Mouse (Mus musculus): ENCODE data around the gene Mif. TPM values are rescaled to one million over a fixed set of nuclear protein-coding genes. Genes with fewer than 3 reads are reported as not detected.
A peak's percentile ranks its signal among the peaks of the same experiment; 100 is the strongest.
"Not testable (repeated sequence)": the region's sequence is repeated elsewhere in the genome, so short reads cannot be mapped to it uniquely, and the experiment has no call there.

Gene Mif
- total RNA-seq (2021), result 100 to 1,000 TPM; 146 to 148 TPM
- long read RNA-seq, experiment 1, transcript Mif-201 (3 exons, 544 nt), result major isoform, 80 of 81 reads
- long read RNA-seq, experiment 1, partial matches to known transcripts, result 0 of 81 reads
- long read RNA-seq, experiment 1, other reads (novel, unspliced or antisense), result 0 of 81 reads
- long read RNA-seq, experiment 2, transcript Mif-201 (3 exons, 544 nt), result major isoform, 72 of 74 reads
- long read RNA-seq, experiment 2, partial matches to known transcripts, result 0 of 74 reads
- long read RNA-seq, experiment 2, other reads (novel, unspliced or antisense), result 1 of 74 reads

DNA sequence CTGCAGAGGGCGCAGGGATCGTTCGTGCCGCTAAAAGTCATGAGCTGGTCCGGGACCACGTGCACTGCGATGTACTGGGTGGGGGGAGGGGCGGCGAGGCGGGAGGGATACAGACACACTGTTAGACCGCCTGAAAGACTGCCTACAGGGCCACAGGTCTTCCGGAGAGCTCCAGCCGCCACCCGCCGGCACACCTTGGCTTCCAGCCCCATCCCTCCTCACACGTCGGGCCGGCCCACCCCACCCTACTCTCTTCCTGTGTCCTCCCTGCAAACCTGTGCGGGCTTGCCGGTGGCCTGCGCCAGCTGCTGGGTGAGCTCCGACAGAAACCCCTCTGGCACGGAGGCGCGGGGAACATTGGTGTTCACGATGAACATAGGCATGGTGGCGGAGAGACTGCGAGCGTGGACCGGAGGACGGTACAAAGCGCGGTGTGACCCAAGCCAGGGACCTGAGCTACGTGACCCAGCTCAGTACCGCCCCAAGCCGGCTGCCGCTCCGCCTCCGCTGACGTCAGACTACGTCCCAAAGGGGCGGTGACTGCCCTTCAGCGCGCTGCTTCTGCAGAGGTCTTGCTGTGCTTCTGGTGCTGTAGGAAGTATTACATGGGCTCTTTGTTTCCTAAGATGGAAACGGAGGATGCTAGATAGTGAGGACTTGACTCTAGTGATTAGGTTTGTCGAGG, at the start of gene Mif:
TSS of gene Mif (minus strand) at position 455 of the 685 bp plus-strand sequence.
- DNase-seq, result peak; percentile 85

DNA sequence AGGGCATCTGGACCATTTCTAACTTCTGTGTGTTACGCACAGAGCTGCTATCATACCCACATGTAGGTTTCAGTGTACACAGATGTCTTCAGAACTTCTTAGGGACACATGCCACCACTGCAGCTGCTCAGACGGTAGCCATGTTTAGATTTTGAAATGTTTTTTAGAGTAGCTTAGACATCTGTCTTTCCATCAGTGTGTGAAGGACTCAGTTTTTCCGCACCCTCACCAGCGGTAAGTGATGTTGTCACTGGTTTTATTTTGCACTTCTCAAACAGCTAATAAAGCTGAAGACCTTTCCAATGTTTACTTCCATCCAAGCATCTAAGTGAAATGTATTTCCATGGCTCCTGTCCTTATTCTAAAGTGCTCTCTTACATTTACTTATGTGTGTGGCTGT, 46.8 kb upstream of the Mif start:
- no peak for DNase-seq

GRCm38 (mm10) chr10:75904391-75904790, 44.4 kb upstream of the Mif start:
- DNase-seq, result no peak

DNA sequence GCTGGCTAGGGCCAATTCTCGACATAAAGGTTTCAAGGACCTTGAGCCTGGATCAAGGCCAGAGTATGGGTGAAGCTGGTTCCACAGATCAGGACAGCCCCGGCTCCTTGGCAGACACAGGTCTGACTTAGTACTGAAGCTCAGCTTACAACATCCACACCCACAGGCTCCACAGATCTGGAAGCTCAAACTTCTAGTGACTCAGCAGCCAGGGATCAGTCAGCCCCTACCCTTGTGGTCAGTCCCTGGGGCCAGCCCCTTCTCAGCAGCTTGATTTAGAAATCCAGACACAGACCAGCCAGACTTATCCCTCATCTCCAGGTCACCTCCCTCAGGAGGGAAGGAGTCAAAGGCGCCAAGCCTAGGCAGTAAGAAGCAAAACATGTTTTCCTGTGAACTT, 38.8 kb upstream of the Mif start:
- DNase-seq, result peak; percentile 38

DNA sequence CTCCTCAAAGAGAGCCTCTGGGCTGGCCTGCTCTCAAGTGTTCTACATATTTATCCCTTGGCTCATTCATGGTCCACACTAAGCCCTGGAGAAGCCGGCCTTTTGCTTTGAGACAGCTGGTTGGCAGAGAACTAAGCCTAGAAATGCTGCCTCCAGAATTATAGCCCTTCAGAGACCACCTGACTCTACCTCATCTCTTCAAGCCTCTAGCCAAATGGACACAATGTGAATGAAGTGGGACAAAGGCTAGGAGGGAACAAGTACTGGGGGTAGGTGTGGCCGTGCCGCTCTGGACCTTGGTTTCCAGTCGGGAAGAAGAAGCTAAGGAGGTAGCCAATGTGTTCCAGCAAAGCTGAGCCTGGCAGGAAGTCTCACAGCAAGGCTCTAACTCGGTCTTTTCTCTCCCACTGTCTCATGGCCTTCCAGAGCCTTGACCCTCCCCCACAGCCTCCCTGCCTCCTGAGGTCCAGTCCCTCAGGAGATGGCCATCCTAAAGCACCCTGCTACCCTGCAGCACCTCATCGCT, 38.1 kb upstream of the Mif start:
- DNase-seq, result no peak

GRCm38 (mm10) chr10:75897373-75897772, 37.3 kb upstream of the Mif start:
- peak; percentile 90 for DNase-seq

DNA sequence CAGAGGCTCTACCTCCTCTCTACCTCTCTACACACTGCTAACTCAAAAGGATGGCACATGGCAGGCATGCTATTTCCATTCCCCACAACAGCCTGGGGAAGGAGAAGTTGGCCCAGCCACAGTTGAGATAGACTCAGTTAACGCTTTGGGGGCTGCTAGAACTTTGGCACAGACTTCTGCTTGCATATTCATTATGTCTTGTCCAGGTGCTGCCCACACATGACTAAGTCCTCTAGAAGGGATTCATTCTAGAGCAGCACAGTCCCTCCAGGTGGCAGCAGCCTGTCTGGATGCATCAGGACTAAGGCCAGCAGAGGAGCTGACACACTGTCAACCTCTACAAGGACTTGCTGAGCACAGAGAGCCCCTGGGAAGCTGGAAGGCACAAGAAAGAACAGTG, 36.2 kb upstream of the Mif start:
- no peak for DNase-seq

- no peak for DNase-seq
Measured at GRCm38 (mm10) chr10:75895730-75896129, 35.7 kb upstream of the Mif start.

- no peak for DNase-seq
Measured at GRCm38 (mm10) chr10:75894601-75895000, 34.6 kb upstream of the Mif start.

GRCm38 (mm10) chr10:75893089-75893750, 33.2 kb upstream of the Mif start, which contains the start of gene Derl3:
Derl3 (plus strand) TSS chr10:75893413.
- peak; percentile 80 for DNase-seq

DNA sequence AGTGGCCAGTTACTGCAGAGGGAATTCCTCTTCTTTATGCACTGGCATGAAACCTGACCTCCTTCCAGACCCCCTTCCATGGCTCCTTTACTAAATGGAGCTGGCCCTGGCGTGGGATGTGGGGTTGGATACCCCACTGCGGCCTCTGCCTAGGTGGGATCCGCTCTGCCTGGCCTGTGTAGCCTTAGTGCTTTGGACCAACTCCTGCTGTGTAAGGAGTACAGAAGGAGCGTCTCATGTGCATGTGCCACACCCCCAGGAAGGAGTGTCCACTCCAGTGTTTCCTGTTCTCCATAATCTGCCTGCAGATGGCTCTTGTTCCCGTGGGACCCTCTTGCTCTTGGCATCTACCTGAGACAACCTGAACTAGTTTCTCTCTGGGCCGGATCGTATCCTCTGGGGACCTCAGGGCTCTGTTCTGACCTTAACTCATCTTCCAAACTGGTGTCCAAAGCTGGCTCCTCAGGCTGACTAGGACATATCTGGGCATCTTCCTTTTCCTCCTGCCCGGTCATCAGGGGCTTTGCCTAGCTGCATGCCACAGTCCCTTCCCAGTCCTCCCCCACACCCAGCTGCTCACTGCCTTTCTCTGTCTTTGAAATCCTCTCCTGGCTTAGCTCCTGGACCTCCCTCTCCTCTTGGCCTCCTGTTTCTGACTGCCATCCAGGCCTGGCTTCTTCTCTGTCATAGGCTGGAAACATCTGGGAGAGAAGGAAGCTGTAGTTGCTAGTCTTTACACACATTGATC, 29.5 kb upstream of the Mif start:
- DNase-seq, result no peak

DNA sequence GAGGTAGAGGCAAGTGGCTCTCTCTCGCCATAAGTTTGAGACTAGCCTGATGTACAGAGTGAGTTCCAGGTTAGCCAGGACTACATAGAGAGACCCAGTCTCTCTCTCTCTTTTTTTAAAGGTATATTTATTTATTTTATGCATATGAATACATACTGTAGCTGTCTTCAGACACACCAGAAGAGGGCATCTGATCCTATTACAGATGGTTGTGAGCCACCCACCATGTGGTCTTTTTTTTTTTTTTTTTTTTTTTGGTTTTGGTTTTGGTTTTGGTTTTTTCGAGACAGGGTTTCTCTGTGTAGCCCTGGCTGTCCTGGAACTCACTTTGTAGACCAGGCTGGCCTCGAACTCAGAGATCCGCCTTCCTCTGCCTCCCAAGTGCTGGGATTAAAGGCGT, 27.5 kb upstream of the Mif start:
- not testable (repeated sequence) for DNase-seq

GRCm38 (mm10) chr10:75884742-75885141, 24.7 kb upstream of the Mif start:
- no peak for DNase-seq

- peak; percentile 73 for DNase-seq
Measured at GRCm38 (mm10) chr10:75883232-75883552, 23.2 kb upstream of the Mif start.

DNA sequence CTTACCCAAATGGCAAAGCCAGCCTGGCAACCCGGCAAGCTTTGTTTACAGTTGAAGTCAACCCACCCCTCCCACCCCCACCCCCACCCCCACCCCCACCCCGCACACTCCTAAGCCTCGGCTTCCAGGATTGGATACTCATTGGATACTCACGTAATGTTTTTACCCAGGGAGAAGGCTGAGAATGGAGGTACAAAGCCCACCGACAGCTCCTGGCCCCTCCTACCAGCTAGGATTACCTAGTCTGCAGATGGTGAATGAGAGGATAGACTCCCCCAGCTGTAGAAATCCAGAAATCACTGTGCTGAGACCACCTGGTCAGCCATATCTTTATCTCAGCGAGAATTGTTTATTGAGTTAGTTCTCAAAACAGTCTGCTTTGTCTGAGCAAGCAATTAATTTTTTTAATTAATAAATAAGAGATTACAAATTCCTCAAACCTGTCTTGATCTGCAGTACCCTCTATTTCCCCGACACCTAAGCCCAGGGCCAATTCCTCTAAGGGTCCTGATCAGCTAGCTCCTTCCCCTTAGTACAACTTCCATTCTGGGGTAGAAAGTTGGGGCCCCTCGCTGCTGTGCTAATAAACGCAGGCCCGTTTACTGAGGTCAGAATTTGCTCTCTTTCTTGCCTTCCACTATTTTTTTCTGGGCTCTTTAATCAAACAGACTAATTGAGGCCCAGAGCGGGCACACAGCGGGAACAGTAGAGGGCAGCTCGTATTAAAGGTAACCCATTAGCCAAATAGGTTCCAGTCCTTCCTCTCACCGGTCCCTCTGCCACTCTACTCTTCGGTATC, 22.6 kb upstream of the Mif start:
- no peak for DNase-seq

DNA sequence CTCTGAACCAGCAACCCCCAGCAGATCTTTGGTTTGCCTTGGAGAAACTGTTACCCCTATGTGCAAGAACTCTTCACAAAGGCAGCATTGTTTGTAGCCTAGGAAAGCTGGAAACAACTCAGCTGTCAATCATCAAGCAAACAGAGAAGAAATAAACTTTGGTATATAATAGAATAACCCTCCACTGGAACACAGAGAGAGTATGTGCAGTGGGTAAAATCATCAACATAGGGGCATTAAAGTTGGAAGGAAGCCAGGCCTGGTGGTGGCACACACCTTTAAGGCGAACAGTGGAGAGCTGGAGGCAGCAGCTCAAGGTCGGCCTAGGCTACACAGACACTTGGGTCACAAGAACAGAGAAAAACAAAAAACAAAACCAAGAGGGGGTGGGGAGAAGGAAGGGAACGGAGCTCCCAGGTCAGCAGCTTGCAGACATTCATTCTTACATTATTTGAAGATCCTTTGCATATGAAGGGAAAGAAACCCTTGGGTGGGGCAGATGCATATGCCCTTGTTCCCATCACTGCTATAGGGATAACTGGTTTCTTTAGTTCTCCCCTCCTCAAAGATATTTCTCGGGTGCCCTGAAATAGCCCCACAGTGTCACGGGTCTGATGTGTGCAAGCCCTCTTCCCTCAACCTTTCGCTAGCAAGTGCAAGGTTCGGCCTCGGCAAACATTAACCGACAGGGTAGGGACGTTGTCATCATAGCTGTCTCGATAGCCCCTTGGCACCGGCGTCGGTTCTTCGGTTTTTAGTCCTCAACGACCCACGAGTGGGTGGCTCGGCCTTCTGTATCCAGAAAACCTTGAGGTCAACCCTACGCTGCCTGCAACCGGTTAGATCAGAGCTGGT, 21.8 kb upstream of the Mif start:
- DNase-seq, result no peak

GRCm38 (mm10) chr10:75880771-75881577, 20.9 kb upstream of the Mif start:
- no peak for DNase-seq

DNA sequence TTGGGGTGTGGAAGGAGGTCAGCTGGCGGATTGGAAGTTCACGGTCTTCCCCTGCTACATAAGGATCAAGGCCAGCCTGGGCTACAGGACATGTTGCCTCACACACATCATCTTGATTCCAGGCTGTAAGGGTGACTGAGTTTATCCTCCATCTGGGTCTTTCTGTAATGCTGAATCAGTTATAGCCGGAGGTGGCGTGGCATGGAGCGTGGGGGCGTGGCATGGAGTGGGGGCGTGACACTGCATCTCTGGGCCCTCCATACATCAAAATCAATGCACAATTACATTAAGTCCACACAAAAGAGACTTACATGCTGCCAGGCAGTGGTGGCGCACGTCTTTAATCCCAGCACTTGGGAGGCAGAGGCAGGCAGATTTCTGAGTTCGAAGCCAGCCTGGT, 20.3 kb upstream of the Mif start:
- DNase-seq, result no peak

DNA sequence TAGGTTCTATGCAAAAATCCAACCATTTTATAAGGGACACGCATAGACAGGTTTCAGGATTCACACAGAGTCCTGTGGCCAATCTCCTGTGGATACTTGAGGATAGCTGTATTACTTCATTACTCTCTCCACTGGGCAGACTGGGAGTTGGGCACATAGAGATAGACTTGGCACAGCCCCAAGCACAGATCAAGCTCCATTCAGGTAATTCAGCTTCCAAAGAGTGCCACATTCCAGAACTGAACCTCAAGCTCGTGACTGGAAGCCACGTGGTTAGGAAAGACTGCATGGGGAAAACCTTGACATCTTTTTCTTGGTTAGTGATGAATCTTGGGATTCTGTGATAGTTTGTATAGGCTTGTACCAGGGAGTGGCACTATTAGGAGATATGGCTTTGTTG, 18.8 kb upstream of the Mif start:
- DNase-seq, result no peak
